Mouse (Mus musculus): ENCODE data around the gene Defa21. TPM values are rescaled to one million over a fixed set of nuclear protein-coding genes. Genes with fewer than 3 reads are reported as not detected.
"Not testable (repeated sequence)": the region's sequence is repeated elsewhere in the genome, so short reads cannot be mapped to it uniquely, and the experiment has no call there.

The Defa21 gene
- total RNA-seq (2021): not detected
- long read RNA-seq: 0 reads

- not testable (repeated sequence) for DNase-seq (ENCODE audit: low spot score in 2 of 2)
Measured at GRCm38 (mm10) chr8:21025245-21025644, at the start of gene Defa21. Defa21 (plus strand) TSS chr8:21025545.

- no peak for DNase-seq (ENCODE audit: low spot score in 2 of 2)
Measured at GRCm38 (mm10) chr8:20979846-20980245, 45.5 kb upstream of the Defa21 start.

DNA sequence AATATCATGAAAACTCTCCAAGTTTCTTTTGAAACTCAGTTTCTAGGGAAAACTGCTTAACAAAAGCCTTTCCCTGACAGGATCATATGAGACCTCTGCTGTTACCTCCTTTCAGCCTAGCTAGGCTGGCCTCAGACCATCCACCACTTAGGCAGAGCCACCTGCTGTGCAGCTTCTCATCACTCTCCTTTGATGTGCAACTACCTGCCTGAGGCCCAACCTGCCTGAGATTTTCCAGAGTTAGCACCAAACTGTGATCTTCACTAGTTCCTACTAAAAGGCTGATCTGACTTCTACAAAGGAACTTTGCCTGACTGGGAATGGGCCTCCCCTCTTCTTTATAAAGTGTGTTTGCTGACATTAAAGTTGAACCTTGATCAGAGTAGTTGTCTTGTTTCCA is 31.3 kb upstream of the Defa21 start:
- not testable (repeated sequence) for DNase-seq (ENCODE audit: low spot score in 2 of 2)

- no peak for DNase-seq (ENCODE audit: low spot score in 2 of 2)
Measured at GRCm38 (mm10) chr8:20996776-20997175, 28.6 kb upstream of the Defa21 start.

DNA sequence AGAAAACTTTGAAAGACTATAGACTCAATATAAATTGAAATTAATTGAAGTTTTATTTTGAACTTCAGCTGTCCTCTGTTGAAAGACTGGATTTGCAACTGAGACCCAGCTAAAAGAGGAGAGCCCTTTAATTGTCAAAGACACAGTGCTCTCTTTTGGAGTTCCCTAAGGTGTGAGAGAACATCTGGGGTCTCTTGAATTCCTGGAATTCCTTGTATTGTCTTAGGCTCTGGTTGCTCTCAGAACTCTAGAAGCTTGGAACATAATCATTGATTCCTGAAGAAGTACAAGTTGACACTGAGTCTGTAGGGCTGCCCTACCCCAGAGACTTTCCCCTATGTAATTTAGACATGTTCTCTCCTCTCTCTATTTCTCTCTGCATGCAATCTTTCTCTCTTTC is 28.1 kb upstream of the Defa21 start:
- no peak for DNase-seq (ENCODE audit: low spot score in 2 of 2)

- peak in 1 of 2 experiments; percentile 16 for DNase-seq (ENCODE audit: low spot score in 2 of 2)
Measured at GRCm38 (mm10) chr8:21001171-21001570, 24.2 kb upstream of the Defa21 start.

DNA sequence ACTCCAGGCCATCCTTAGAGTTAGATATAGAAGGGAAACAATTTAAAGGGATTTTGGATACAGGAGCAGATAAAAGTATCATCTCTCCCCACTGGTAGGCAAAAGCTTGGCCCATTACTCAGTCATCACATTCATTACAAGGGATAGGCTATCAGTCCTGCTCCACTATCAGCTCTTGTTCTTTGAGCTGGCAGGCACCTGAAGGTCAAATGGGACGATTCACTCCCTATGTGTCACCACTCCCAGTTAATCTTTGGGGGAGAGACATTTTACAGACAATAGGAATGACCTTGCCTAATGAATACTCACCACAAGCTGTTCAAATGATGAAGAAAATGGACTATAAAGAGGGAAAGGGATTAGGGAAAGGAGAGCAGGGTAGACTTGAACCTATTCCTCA is 18.5 kb upstream of the Defa21 start:
- no peak for DNase-seq (ENCODE audit: low spot score in 2 of 2)

GRCm38 (mm10) chr8:21008578-21008977 is 16.8 kb upstream of the Defa21 start:
- peak in 1 of 2 experiments; percentile 24 for DNase-seq (ENCODE audit: low spot score in 2 of 2)

DNA sequence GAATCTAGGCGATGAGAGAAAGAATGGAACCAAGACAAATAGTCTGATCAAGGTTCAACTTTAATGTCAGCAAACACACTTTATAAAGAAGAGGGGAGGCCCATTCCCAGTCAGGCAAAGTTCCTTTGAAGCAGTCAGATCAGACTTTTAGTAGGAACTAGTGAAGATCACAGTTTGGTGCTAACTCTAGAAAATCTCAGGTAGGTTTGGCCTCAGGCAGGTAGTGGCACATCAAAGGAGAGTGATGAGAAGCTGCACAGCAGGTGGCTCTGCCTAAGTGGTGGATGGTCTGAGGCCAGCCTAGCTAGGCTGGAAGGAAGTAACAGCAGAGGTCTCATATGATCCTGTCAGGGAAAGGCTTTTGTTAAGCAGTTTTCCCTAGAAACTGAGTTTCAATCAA is 14.8 kb upstream of the Defa21 start:
- not testable (repeated sequence) for DNase-seq (ENCODE audit: low spot score in 2 of 2)

- DNase-seq (ENCODE audit: low spot score in 2 of 2): not testable (repeated sequence)
Measured at GRCm38 (mm10) chr8:21054747-21055146, 29.4 kb downstream of the Defa21 start, which contains the start of gene Defa23. Defa23 (plus strand) TSS chr8:21055047.

DNA sequence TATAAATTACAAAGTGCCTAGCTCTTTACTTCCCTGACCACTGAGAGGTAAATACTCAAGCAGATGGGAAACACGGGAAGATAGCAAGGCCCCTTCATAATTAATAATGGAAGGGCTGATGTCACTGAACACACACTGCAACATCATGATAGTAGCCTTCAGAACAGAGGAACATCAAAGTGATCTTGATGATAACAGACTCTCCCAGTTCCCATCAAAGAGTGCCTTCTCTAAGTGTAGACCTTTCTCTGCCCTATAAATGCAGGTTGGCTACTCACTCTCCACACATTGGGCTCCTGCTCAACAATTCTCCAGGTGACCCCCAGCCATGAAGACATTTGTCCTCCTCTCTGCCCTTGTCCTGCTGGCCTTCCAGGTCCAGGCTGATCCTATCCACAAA is 39.4 kb downstream of the Defa21 start, which contains the start of gene Defa35:
Defa35 (plus strand) TSS at position 301 of the 400 bp plus-strand sequence.
- DNase-seq (ENCODE audit: low spot score in 2 of 2): not testable (repeated sequence)

Other genes starting within 250 kb of the Defa21 start
- gene Defb33, start 132.9 kb upstream of the Defa21 start, total RNA-seq (2021): not detected
- not detected for gene Gm15056, start 122.9 kb upstream of the Defa21 start, total RNA-seq (2021)
- gene Gm6040, start 103.5 kb upstream of the Defa21 start, total RNA-seq (2021): not detected
- not detected for gene AY761185, start 80.8 kb upstream of the Defa21 start, total RNA-seq (2021)
- not detected for gene Defa23, start 29.5 kb downstream of the Defa21 start, total RNA-seq (2021)
- not detected for gene Defa35, start 39.5 kb downstream of the Defa21 start, total RNA-seq (2021)
- gene Defa25, start 58.9 kb downstream of the Defa21 start, total RNA-seq (2021): not detected
- gene Gm14851, start 70.5 kb downstream of the Defa21 start, total RNA-seq (2021): not detected
- gene Defa30, start 109.1 kb downstream of the Defa21 start, total RNA-seq (2021): not detected
- not detected for gene Defa22, start 136.7 kb downstream of the Defa21 start, total RNA-seq (2021)
- not detected for gene Defa31, start 166.1 kb downstream of the Defa21 start, total RNA-seq (2021)
- not detected for gene Gm15293, start 176.0 kb downstream of the Defa21 start, total RNA-seq (2021)
- gene Gm15292, start 224.2 kb downstream of the Defa21 start, total RNA-seq (2021): not detected